ENCODE assay signal across 9 mouse cellular contexts in genomic region chr12:80982326-80982725, GRCm38 (mm10). TPM values are rescaled to one million over a fixed set of nuclear protein-coding genes. Genes with fewer than 3 reads are reported as not detected.
DNase-seq lines count a peak whose midpoint lies in the region; ATAC-seq and TF ChIP-seq lines count a peak whose summit lies in the region.
"Had no signal": no experiment of that assay in that cellular context is flagged by ENCODE, and none has a peak within 500 bp of the region (broad histone marks: within the 10 kb centered on the region; RNA-seq: fewer than 3 reads in every experiment).

No protein-coding gene starts in this region.

- no peak for ATAC-seq in liver, embryonic 14.5 days (ENCODE audit: insufficient read depth)

- no peak overlapping the region for H3K4me2 ChIP-seq in CH12.LX (ENCODE audit: insufficient read depth, low read depth, poor library complexity, severe bottlenecking)
- H3K4me2 ChIP-seq in liver, embryonic 14.5 days (ENCODE audit: low read depth), result no peak overlapping the region
- H3K4me2 ChIP-seq: limb, embryonic 13.5 days had no signal

- no peak overlapping the region for H3K9ac ChIP-seq in CH12.LX (ENCODE audit: insufficient read depth, low read depth)
- H3K9ac ChIP-seq in liver, embryonic 14.5 days (replicated peaks), result no peak overlapping the region
- H3K9ac ChIP-seq: limb, embryonic 13.5 days had no signal

- no peaks in the 10 kb centered on the region for H3K36me3 ChIP-seq in CH12.LX (replicated peaks in 1 of 2; ENCODE audit: control insufficient read depth in 1 of 2, insufficient read depth in 1 of 2, low read length in 1 of 2)
- H3K36me3 ChIP-seq in liver, embryonic 14.5 days (replicated peaks; ENCODE audit: control insufficient read depth, insufficient read depth, low read depth), result no peaks in the 10 kb centered on the region
- H3K36me3 ChIP-seq: limb, embryonic 13.5 days had no signal

- H3K9me3 ChIP-seq in CH12.LX (replicated peaks; ENCODE audit: low read length), result no peaks in the 10 kb centered on the region
- H3K9me3 ChIP-seq in liver, embryonic 14.5 days (ENCODE audit: control insufficient read depth, low read length), result no peaks in the 10 kb centered on the region
- H3K9me3 ChIP-seq: limb, embryonic 13.5 days had no signal

- no peak; the same call in none of the 2 replicates for TF ChIP-seq RAD21 in CH12.LX (IDR thresholded peaks at IDR 0.05; ENCODE audit: low read depth, low read length)

- DNase-seq in 3T3-L1 (ENCODE audit: low read depth, low spot score), result peak; percentile 71
- DNase-seq in CH12.LX (ENCODE audit: extremely low read depth), result peak; percentile 65
- peak; percentile 36 for DNase-seq in c-Kit-negative CD71-positive TER-119-positive erythroid progenitor cells, embryonic 14.5 days (ENCODE audit: low read depth, low spot score)
- DNase-seq in fibroblast of lung, adult 2 months (ENCODE audit: low read depth), result peak; percentile 18
- DNase-seq in kidney, postnatal 10 days, result peak; percentile 79
- peak in 1 of 3 experiments; percentile 24 for DNase-seq in liver, embryonic 14.5 days (ENCODE audit: low read depth in 3 of 3, low spot score in 3 of 3)
- peak; percentile 72 to 83 for DNase-seq in right cerebral cortex, postnatal 10 days (ENCODE audit: low spot score in 2 of 2)
- DNase-seq in yolk sac, embryonic 10.5 days (ENCODE audit: low spot score), result peak; percentile 40

- H3K27ac ChIP-seq in CH12.LX (ENCODE audit: insufficient read depth, low read depth), result no peak overlapping the region
- H3K27ac ChIP-seq in liver, embryonic 14.5 days, result no peak overlapping the region
- H3K27ac ChIP-seq: limb, embryonic 13.5 days had no signal

- peaks cover 1% of the 10 kb centered on the region for H3K27me3 ChIP-seq in CH12.LX (replicated peaks)
- H3K27me3 ChIP-seq in liver, embryonic 14.5 days (ENCODE audit: control insufficient read depth, insufficient read depth, low read length), result no peaks in the 10 kb centered on the region

- peak; percentile 93 to 96 for TF ChIP-seq CTCF in CH12.LX (conservative IDR thresholded peaks at IDR 0.05 in 1 of 2, IDR thresholded peaks at IDR 0.05 in 1 of 2; ENCODE audit: low read depth in 2 of 2, low read length in 2 of 2)
- peak; percentile 96 for TF ChIP-seq CTCF in liver, embryonic 14.5 days (IDR thresholded peaks at IDR 0.05; ENCODE audit: low read depth)

- WGBS in liver, embryonic 14.5 days (ENCODE audit: insufficient replicate concordance), result 1% methylated on average over 7 of the region's 7 CpGs

- H3K79me2 ChIP-seq in CH12.LX (replicated peaks; ENCODE audit: control insufficient read depth, extremely low read depth, insufficient read depth, poor library complexity, severe bottlenecking), result no peaks in the 10 kb centered on the region

- H3K4me3 ChIP-seq in CH12.LX (replicated peaks in 1 of 3; ENCODE audit: low read depth in 2 of 3, low read length in 2 of 3, poor library complexity in 1 of 3), result no peak overlapping the region
- no peak overlapping the region for H3K4me3 ChIP-seq in liver, embryonic 14.5 days (ENCODE audit: insufficient read depth in 1 of 2, low read depth in 2 of 2, low read length in 2 of 2)
- H3K4me3 ChIP-seq: limb, embryonic 13.5 days had no signal

- dilution Hi-C loops in CH12.LX (cut with MboI; ENCODE audit: extremely low pct_ligation_motif_present, extremely low pct_unique_long_range_greater_than_20kb, low sequenced_read_pairs), result no loop called here

- no peaks in the 10 kb centered on the region for H3K4me1 ChIP-seq in CH12.LX (ENCODE audit: control insufficient read depth in 1 of 2, insufficient read depth in 2 of 2)
- H3K4me1 ChIP-seq in liver, embryonic 14.5 days (replicated peaks; ENCODE audit: control insufficient read depth in 2 of 2, insufficient read depth in 2 of 2, low read length in 1 of 2), result no peaks in the 10 kb centered on the region
- H3K4me1 ChIP-seq: limb, embryonic 13.5 days had no signal

- TF ChIP-seq POLR2A in CH12.LX (IDR thresholded peaks at IDR 0.05; ENCODE audit: low read depth, low read length), result no peak

- TF ChIP-seq EP300 in CH12.LX (IDR thresholded peaks at IDR 0.05; ENCODE audit: low read length), result no peak
- TF ChIP-seq EP300 in liver, embryonic 14.5 days (IDR thresholded peaks at IDR 0.05; ENCODE audit: low read depth), result no peak

- in situ Hi-C loops in CH12.LX (cut with MboI; ENCODE audit: low pct_ligation_motif_present, low pct_unique_long_range_greater_than_20kb, low sequenced_read_pairs), result loop anchor here (25.0 kb wide), 1 partner anchor 430 kb away; the partner anchor contains the start of gene Adam4

TF ChIP-seq in CH12.LX, 34 proteins besides CTCF, POLR2A, EP300 and RAD21:
- TF ChIP-seq POLR2AphosphoS2 (IDR thresholded peaks at IDR 0.05; ENCODE audit: low read depth, low read length) (no peak), MAFK (IDR thresholded peaks at IDR 0.05; ENCODE audit: insufficient replicate concordance, low read length) (no peak), BHLHE40 (IDR thresholded peaks at IDR 0.05; ENCODE audit: low read depth, low read length) (peak; percentile 11; the same call in 1 of the 2 replicates), ETS1 (conservative IDR thresholded peaks at IDR 0.05; ENCODE audit: low read depth, low read length) (no peak), SMC3 (IDR thresholded peaks at IDR 0.05; ENCODE audit: low read depth, low read length) (peak; percentile 93), ZC3H11A (IDR thresholded peaks at IDR 0.05; ENCODE audit: low read depth, low read length) (peak; percentile 52)

RNA-seq across cellular contexts. Expression of gene Slc10a1, which starts 13.8 kb away (rescaled TPM):
- 0.13 TPM in 2 replicates for total RNA-seq in CH12.LX (2012; rRNA removed)
- total RNA-seq in CH12.LX (2014; rRNA removed), result not detected in 2 replicates
- polyA plus RNA-seq in CH12.LX (2012; ENCODE audit: insufficient read length, low read depth), result 0.20 and 0.23 TPM in 2 replicates
- polyA plus RNA-seq in liver, embryonic 14.5 days (2012; rRNA removed), result 1.7 and 2.0 TPM in 2 replicates
- polyA plus RNA-seq in liver, embryonic 14.5 days (2014; fragmentation: Nextera tagmentation; extraction: Ambion mirVana), result 3.8 and 4.0 TPM in 2 replicates

RNA-seq across cellular contexts. Expression of gene Srsf5, which starts 37.0 kb away (rescaled TPM):
- total RNA-seq in CH12.LX (2012; rRNA removed), result 260 and 311 TPM in 2 replicates
- total RNA-seq in CH12.LX (2014; rRNA removed), result 459 and 511 TPM in 2 replicates
- polyA plus RNA-seq in CH12.LX (2012; ENCODE audit: insufficient read length, low read depth), result 549 and 597 TPM in 2 replicates
- polyA plus RNA-seq in liver, embryonic 14.5 days (2012; rRNA removed), result 176 and 281 TPM in 2 replicates
- 162 and 189 TPM in 2 replicates for polyA plus RNA-seq in liver, embryonic 14.5 days (2014; fragmentation: Nextera tagmentation; extraction: Ambion mirVana)

RNA-seq across cellular contexts. Expression of gene Smoc1, which starts 44.3 kb away (rescaled TPM):
- total RNA-seq in CH12.LX (2012; rRNA removed) (11.5 and 11.6 TPM in 2 replicates), CH12.LX (2014; rRNA removed) (11.0 and 11.2 TPM in 2 replicates)
- polyA plus RNA-seq in CH12.LX (2012; ENCODE audit: insufficient read length, low read depth), result 23.0 and 23.5 TPM in 2 replicates
- polyA plus RNA-seq in liver, embryonic 14.5 days (2012; rRNA removed), result 6.6 and 6.9 TPM in 2 replicates
- polyA plus RNA-seq in liver, embryonic 14.5 days (2014; fragmentation: Nextera tagmentation; extraction: Ambion mirVana), result 4.6 and 5.4 TPM in 2 replicates
